Mouse (Mus musculus) layer of hippocampus, adult 9-11 months (tissue): Measurements from ENCODE around the gene Ralgapa2.

Experiments used
- DNase-seq: peaks from one replicate; pipeline ENCODE4 v3.0.0; 2022

Ralgapa2 gene

DNA sequence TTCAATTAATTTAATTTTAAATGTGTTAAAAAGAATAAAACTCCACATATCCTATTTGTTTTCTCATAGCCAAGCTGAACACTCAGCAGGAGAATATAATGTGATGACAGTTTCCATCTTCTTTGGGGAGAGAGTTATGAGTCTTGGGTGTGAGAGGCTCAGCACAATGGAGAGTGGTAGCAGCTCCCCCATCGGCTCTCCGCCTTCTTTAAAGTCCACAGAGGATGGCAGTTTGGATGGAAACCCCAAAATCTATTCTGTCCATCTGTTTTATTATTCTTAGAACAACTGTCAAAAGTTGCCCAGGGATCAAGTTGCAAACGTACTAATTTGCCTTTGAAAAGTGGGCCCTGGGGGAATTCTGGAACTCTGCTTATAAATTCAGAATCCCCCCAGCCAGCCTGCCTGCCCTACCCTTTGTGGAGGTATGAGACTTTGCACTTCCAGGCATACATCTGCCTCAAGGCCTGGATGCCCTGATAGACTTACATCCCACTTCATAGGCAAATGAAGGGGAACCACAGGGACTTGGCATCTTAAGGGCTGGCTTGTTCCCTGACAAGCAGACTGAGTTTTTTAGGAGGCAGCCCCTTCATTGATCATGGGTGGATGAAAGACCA is 212.2 kb downstream of the Ralgapa2 start:
- no peak for DNase-seq

DNA sequence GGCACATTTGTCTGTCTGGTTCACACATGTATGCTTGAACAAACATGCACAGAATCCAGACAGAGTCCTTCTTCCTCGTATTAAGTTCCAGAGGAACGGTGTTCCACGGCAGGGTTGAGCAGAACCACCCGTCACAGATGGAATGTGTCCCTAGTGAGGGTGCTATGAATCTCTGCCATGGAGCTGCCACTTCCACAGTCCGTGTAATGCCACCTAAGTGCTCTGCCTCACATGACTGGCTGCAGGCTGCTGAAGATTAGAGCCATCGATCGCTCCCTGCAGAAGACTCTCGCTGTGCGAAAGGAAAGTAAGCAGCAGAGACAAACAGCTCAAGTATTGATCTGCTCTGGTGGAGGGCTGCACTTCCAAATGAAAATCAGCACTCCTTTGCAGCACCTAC is 218.6 kb downstream of the Ralgapa2 start:
- no peak for DNase-seq

DNA sequence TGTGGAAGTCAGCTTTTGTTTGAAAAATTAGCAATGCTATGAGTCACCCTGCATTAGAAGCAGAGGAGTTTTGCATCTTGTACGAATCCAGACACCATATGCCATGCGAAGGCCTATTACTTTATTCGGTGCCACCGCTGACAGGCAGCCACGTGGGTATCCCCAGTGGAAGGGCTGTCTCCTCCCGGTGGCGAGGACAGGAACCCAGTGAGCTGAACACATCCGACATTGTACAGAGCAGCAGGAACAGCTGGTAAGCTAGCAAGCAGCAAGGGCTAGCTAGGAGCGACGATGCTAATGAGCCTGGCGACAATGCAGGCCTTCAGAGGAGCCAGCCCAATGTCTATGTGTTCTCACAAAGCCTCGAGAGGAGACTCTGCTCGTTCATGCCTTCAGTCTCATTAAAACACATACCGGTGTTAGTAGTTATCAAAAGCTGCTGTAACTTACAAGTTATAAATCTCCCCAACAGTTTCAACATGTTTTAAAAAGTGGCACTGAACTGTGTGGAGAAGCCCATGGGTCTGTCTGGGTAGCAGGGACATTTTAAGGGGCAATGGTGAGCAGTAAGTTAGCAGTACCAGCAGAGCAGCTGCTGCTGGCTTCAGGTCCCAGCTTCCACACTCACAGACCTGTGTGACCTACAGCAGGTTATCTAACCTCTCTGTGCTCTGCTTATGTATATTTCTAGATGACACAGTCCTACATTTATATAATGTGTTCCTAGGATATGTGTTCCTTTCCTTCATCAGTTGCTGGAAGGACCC is 221.1 kb downstream of the Ralgapa2 start:
- peak; percentile 89 for DNase-seq

DNA sequence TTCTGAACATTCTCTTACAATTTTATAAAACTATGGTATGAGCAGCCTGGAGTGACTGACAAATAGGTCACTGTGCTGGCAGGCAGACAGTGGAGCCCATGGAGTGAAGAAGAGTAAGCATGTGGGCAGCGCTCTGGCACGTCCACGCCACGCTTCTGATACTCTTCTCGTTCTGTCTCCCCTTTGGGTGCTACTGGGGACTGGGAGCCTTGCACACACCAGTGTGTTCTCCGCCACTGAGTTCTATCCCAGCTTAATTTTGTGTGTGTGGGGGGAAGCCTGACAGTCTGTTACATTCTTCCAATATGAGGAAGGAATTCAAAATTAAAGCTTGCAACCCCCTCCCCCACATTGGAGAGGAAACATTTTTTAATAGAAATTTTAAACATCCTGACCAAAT is 221.8 kb downstream of the Ralgapa2 start:
- no peak for DNase-seq

DNA sequence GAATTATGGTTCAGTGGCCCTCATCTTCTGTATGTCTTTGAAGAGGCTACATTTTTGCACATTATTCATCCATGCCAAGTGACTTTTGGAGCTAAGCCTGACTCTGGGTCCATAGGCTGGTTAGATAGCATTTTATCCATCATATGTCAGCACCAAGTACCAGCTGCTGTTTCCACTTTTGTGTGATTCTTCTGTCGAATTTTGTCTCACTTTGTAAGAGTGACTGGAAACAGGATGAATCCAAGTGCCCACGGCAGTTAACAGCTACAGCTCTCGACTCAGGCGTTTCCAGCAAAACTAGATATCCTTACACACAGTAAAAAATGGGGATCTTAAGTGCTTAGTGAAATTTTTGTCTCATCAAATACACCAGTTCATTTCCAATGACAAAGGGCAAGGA is 222.8 kb downstream of the Ralgapa2 start:
- DNase-seq, result no peak

- no peak for DNase-seq
These were observed 223.8 kb downstream of the Ralgapa2 start for GRCm38 (mm10) chr2:146288326-146288725.

DNA sequence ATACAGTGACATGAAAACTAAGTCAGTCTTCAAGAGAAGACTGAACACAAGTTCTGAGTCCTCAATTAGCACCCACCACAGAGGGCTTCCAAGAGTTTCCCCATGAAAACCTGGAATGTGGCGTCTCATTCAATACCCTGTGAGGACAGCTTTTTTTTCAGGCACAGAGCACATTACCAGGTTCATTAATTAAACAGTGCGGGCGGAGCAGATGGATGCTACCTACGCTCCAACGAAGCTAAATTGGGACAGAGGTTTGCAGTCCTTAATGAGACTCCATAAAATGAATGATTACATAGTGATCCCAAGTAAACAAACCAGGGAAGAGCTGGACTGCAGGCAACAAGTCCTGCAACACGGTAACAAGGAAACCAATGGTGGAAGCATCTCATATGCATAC is 224.6 kb downstream of the Ralgapa2 start:
- peak; percentile 69 for DNase-seq

- DNase-seq, result no peak
These were observed 230.8 kb downstream of the Ralgapa2 start for GRCm38 (mm10) chr2:146281346-146281745.

DNA sequence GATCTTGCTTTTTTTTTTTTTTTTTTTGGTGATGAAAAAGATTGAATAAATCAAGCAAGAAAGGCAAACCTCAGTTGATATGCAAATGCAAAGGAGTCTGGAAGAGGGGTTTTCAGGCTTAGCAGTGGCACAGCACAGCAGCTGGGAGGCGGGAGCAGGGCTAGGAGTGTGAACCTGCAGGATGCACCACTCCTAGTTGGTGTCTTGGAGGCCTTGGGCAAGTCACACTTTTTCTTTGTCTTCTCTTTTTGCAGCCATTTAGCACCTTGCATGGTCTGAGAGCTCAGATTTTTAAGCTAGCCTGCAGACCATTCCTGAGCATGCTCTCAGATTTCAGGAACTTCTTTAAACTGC is 231.2 kb downstream of the Ralgapa2 start:
- no peak for DNase-seq

DNA sequence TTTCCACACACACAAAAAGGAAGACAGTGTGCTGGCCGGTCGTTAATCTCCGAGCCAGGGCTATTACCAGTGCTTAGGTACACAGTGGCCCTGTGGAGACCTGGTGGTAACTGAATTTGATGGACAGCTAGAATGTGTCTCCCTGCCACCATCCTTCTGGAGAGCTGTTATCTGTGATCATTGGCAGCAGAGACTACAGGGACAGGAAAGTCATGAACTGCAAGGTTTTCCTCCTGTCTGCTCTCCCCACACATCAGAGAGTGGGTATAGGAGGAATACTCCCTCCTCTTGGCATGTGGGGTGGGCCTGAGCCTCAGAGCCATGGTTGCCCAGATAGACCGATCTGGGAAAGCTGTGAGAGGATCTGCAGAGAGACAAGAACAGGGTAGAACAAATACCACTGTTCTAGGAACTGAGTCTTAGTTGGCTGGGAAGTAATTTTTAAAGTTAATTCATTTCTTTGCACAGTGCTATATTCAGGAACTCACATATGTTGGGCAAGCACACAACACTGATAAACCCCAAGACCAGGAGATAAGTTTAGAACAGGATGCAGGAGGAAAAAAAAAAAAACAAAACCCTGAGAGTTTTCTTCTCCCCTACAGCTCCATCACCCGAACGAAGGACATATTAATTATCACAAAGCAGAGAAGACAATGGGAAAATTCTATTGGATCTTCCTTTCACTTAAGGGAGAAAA is 231.8 kb downstream of the Ralgapa2 start:
- DNase-seq, result no peak

DNA sequence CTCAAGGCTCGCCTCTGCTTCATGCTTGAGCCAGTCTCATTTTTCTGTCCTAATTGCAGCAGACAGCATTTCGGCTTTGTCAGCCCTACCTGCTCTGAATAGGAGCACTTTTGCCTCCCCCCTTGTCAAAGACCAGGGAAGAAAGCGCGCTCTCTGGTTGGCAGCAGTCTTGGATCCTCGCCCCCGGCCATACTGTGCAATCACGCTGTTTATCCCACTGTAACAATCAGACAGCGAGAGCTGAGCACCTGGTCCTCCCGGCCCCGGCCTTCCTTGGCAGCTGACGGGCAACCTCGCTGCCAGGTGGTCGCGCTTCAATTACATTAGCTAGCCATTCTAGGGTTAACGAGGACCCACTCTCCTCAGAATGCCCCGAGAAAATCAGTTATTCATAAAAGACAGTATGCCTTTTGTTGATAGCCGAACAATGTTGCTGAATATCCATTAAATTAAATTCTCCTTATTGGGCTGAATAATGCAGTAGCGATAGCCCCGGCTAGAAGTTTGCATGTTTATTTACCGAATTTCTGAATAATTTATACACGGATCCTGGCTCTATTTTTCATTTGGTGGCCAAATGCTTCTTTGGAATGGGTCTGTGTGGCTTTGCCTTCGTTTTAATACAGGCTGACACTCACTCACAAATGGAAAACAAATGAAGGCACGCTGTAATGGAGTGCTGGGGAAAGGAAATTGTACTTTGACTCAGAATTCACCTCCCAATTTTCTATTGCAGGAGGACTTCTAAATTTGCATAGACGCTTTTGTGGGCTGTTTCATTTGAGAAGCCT is 232.5 kb downstream of the Ralgapa2 start:
- DNase-seq, result no peak

GRCm38 (mm10) chr2:146278381-146278780 is 233.8 kb downstream of the Ralgapa2 start:
- DNase-seq, result no peak

- DNase-seq, result no peak
These were observed 245.6 kb downstream of the Ralgapa2 start for GRCm38 (mm10) chr2:146266539-146266938.

GRCm38 (mm10) chr2:146265045-146265444 is 247.1 kb downstream of the Ralgapa2 start:
- DNase-seq, result no peak

DNA sequence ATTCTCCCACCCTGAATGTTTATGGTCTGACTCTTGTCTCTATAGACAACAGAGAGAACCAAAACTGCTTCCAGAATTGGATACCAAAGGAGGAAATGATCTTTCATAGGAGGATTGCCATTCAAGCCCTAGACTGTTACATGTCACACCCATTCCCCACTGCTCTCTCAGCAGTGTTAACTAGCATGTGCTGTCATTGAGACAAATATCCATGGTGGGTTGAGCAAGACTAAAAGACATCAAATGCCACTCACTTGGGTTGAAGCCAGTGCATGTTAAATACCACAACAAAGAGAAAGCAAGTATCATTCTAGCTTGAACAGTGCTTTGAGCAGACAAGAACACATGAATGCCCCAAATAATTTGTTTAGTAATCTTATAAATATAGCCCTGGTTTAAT is 249.2 kb downstream of the Ralgapa2 start:
- DNase-seq, result no peak

GRCm38 (mm10) chr2:146262215-146262614 is 249.9 kb downstream of the Ralgapa2 start:
- DNase-seq, result no peak

DNA sequence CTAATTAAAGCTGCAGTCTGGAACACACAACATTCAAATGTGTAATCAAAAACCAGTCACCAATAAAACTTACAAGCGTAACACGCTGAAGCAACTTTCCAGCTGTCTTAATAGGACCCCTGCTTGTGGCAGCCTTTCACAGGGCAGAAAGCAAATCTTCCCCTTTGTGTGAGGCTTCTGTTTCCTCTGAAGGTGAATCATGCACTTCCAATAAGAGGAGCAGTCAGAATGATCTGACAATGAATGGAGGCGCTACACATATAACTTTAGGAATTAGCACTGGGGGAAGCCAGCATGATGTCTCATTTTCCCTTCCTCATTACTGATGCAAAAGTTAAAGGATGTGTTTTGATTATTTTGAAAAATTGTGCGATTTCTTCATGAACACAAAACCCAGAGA is 251.0 kb downstream of the Ralgapa2 start:
- DNase-seq, result no peak

- DNase-seq, result no peak
These were observed 252.2 kb downstream of the Ralgapa2 start for GRCm38 (mm10) chr2:146259787-146260560.

- DNase-seq, result peak; percentile 62
These were observed 253.2 kb downstream of the Ralgapa2 start for GRCm38 (mm10) chr2:146258736-146259469.

DNA sequence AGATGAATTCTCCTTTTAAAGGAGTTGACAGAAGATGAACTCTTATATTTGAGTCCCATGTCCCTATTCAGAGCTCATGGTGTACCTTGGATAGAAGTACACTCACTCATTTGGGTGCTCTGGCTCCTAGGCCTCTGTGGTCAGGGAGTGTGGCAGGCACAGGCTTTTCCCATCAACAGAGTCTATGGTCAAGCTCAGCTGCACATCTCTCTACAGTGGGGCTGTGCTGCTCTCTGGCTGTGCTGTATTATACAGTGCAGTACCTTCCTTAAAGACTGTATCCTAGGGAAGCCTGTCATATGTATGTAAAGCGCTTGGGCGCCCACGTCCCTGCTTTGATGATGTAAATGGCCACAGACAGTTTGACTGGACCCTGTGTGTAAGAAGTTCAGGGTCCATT is 254.5 kb downstream of the Ralgapa2 start:
- DNase-seq, result no peak

DNA sequence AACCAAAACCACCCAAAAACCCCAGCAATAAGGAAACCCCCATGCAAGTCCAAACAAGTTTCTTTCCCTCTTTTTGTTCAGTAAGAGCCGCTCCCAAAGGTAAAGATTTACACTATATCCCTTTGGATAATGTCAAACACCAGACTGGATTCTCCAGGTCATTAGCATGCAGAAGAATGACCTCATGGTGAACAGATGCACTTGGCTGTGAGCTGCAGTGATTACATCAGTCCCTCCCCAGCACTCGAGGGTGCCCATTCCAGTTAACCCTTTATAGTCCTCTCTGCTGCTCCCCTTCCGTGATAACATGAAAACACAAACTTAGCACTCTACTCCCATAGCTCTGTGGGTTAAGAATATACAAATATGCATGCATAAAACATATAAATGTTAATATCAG is 255.1 kb downstream of the Ralgapa2 start:
- peak; percentile 42 for DNase-seq
